Mouse (Mus musculus) heart, embryonic 12.5 days (tissue): ENCODE results near the gene Pea15a. TPM values are rescaled to one million over a fixed set of nuclear protein-coding genes. Genes with fewer than 3 reads are reported as not detected.

Source experiments
- ATAC-seq: fragments of 200-750 bp; cut with Nextera tagmentation; 2 replicates; pipeline ENCODE4 v1.8.0; 2017; ENCODE audit warnings: moderate TSS enrichment, moderate library complexity; ENCODE audit not compliant: insufficient number of reproducible peaks, low FRiP score
- H3K27ac ChIP-seq: fragments of 300-500 bp; sonication (generic); 2 replicates; pipeline ENCODE4 v1.5.1; 2016; ENCODE audit warnings: mild to moderate bottlenecking, moderate library complexity; ENCODE audit not compliant: poor library complexity, severe bottlenecking
- H3K27me3 ChIP-seq: fragments of 300-500 bp; sonication (generic); replicated peaks from 2 replicates; pipeline ENCODE4 v1.6.1; 2016; ENCODE audit warnings: mild to moderate bottlenecking, moderate library complexity
- H3K36me3 ChIP-seq: fragments of 300-500 bp; sonication (generic); 2 replicates; pipeline ENCODE4 v1.6.1; 2016; ENCODE audit warnings: mild to moderate bottlenecking, moderate library complexity
- H3K4me1 ChIP-seq: fragments of 300-500 bp; sonication (generic); replicated peaks from 2 replicates; pipeline ENCODE4 v1.6.1; 2016; ENCODE audit warnings: mild to moderate bottlenecking
- H3K4me2 ChIP-seq: fragments of 300-500 bp; sonication (generic); 2 replicates; pipeline ENCODE4 v1.6.1; 2016; ENCODE audit warnings: mild to moderate bottlenecking, moderate library complexity
- H3K4me3 ChIP-seq: fragments of 300-500 bp; sonication (generic); 2 replicates; pipeline ENCODE4 v1.5.1; 2016; ENCODE audit warnings: mild to moderate bottlenecking
- H3K9ac ChIP-seq: fragments of 300-500 bp; sonication (generic); 2 replicates; pipeline ENCODE4 v1.6.1; 2016; ENCODE audit warnings: mild to moderate bottlenecking, moderate library complexity
- H3K9me3 ChIP-seq: fragments of 300-500 bp; sonication (generic); replicated peaks from 2 replicates; pipeline ENCODE4 v1.6.1; 2016; ENCODE audit warnings: mild to moderate bottlenecking, moderate library complexity
- WGBS: fragments of 180-500 bp; shearing (Covaris S2); methylation state at CpG from one replicate; pipeline ENCODE4 v1.1.7; 2016; 5-methylcytosine and 5-hydroxymethylcytosine counted together
- polyA plus RNA-seq: library from polyadenylated mRNA; unstranded; fragments of >200 nt; fragmentation: Nextera tagmentation; extraction: Ambion mirVana; gene quantifications from 2 replicates; pipeline ENCODE4 v1.2.1, GENCODE M21; 2016

The Pea15a gene
- polyA plus RNA-seq, 1 experiment from 2014 or later = 156 TPM

GRCm38 (mm10) chr1:172173181-172173580 is 33.4 kb downstream of the Pea15a start:
- Histone ChIP-seq H3K9ac (no peak overlapping the region), H3K27me3 (no peaks in the 10 kb centered on the region), H3K27ac (no peak overlapping the region), H3K4me2 (no peak overlapping the region), H3K36me3 (peaks cover 84% of the 10 kb centered on the region), H3K4me1 (peaks cover 11% of the 10 kb centered on the region), H3K4me3 (no peak overlapping the region), H3K9me3 (no peaks in the 10 kb centered on the region)
- 88% methylated on average over 5 of the region's 5 CpGs for WGBS
- no peak for ATAC-seq

DNA sequence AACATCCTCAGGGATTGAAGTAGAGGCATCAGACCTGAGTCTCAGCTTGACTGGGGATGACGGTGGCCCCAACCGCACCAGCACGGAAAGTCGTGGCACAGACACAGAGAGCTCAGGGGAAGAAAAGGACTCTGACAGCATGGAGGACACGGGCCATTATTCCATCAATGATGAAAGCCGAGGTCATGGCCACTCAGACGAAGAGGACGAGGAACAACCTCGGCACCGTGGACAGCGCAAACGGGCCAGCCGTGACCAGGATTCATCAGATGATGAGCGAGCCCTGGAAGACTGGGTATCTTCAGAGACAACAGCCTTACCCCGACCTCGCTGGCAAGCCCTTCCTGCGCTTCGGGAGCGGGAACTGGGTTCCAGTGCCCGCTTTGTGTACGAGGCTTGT is 34.2 kb downstream of the Pea15a start:
- Histone ChIP-seq H3K9ac (no peak overlapping the region), H3K4me2 (no peak overlapping the region), H3K36me3 (peaks cover 85% of the 10 kb centered on the region), H3K27me3 (no peaks in the 10 kb centered on the region), H3K4me1 (peaks cover 11% of the 10 kb centered on the region), H3K27ac (no peak overlapping the region), H3K4me3 (no peak overlapping the region), H3K9me3 (no peaks in the 10 kb centered on the region)
- 96% methylated on average over 21 of the region's 21 CpGs for WGBS
- ATAC-seq = no peak

GRCm38 (mm10) chr1:172169809-172170208 is 36.8 kb downstream of the Pea15a start:
- no peak overlapping the region for H3K27ac ChIP-seq
- no peak overlapping the region for H3K4me2 ChIP-seq
- WGBS = 93% methylated on average over 5 of the region's 5 CpGs
- H3K36me3 ChIP-seq = peaks cover 93% of the 10 kb centered on the region
- H3K4me3 ChIP-seq = no peak overlapping the region
- ATAC-seq = no peak
- H3K4me1 ChIP-seq = peaks cover 9% of the 10 kb centered on the region
- H3K9ac ChIP-seq = no peak overlapping the region
- no peaks in the 10 kb centered on the region for H3K27me3 ChIP-seq
- H3K9me3 ChIP-seq = no peaks in the 10 kb centered on the region

DNA sequence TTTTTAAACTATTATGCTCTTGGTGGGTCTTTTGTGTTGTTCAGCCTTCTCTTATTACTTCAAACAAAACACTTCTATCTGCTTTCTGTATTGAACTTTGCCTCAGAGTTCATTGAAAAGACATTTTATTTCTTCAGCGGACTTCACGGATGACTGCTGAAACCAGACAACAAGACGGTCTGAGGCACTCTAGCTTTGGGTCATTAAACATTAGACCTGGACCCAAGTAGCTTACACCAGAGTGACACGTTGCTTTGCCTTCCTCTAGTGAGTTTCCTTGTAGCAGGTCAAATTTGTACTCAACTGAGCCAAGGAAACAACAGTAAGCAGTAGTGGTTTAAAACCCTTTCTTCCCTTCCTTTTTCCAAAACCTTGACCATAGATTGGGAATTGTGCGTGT is 38.7 kb downstream of the Pea15a start:
- Histone ChIP-seq H3K4me2 (no peak overlapping the region), H3K9me3 (no peaks in the 10 kb centered on the region), H3K4me3 (no peak overlapping the region), H3K9ac (no peak overlapping the region), H3K36me3 (peaks cover 80% of the 10 kb centered on the region), H3K27me3 (no peaks in the 10 kb centered on the region), H3K27ac (no peak overlapping the region), H3K4me1 (peaks cover 8% of the 10 kb centered on the region)
- ATAC-seq = no peak
- 92% methylated on average over 5 of the region's 5 CpGs for WGBS

DNA sequence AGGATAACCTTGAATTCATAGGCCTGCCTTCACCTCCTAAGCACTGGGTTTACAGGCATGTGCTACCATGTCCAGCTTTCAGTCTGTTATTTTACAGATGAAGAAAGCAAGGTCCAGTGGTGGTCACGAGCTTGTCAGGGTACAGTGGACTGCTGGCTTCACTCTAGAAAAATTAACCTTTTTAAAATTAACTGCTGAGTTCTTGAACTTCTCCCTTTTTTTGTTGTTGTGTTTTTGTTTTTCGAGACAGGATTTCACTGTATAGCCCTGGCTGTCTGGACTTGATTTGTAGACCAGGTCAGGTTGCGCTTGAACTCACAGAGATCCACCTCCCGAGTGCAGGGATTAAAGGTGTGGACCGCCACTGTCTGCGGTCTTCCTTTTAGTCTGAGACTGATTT is 43.6 kb downstream of the Pea15a start:
- Histone ChIP-seq H3K27ac (no peak overlapping the region), H3K4me1 (peaks cover 22% of the 10 kb centered on the region), H3K4me3 (no peak overlapping the region), H3K9ac (0 out of 2 replicates have a peak overlapping the region, but pooled peaks have one; percentile 31), H3K9me3 (no peaks in the 10 kb centered on the region), H3K36me3 (peaks cover 34% of the 10 kb centered on the region), H3K27me3 (no peaks in the 10 kb centered on the region), H3K4me2 (no peak overlapping the region)
- WGBS = 92% methylated on average over 6 of the region's 6 CpGs
- no peak for ATAC-seq

DNA sequence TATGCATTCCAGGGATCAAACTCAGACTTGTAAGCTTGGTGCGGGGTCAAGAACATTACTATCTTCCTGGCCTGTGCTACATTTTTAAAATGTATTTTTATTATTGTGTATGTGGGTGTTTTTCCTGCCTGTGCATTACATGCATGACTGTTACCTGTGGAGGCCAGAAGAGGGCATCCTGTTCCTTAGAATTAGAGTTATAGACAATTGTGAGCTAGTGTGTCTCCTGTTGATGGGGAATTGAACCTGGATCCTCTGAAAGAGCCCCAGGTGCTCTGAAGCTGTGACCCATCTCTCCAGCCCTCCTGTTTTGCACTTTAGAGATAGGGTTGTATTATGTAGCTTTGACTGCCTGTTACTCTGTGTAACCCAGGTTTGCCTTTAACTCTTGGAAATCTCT is 44.6 kb downstream of the Pea15a start:
- Histone ChIP-seq H3K36me3 (peaks cover 25% of the 10 kb centered on the region), H3K27me3 (no peaks in the 10 kb centered on the region)
- no peak for ATAC-seq

DNA sequence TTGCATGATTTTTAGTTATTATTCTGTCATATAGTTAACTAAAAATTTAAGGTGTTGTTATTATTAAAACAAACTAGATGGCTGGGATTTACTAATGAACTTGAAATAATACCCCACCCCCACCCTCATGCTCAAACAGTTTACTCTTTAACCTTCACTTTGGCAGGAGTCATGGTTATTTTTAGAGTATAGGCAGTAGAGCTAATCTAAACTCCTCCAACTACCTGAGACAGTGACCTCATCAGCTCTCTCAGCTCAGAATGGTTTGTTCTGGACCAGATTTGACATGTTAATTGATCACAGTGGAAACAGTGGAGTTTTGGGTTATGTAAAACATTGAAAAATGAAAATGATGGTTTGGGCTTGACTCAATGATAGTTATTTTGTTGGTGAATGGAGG is 46.1 kb downstream of the Pea15a start:
- Histone ChIP-seq H3K9ac (no peak overlapping the region; the same call in 1 of the 2 replicates), H3K27ac (peak overlapping the region; percentile 84), H3K27me3 (no peaks in the 10 kb centered on the region), H3K4me1 (peaks cover 22% of the 10 kb centered on the region), H3K36me3 (peaks cover 23% of the 10 kb centered on the region), H3K4me3 (no peak overlapping the region), H3K9me3 (no peaks in the 10 kb centered on the region), H3K4me2 (peak overlapping the region; percentile 33)
- ATAC-seq = no peak

More for the DNA sequence above, 44.6 kb downstream of the Pea15a start:
- H3K4me2 ChIP-seq = no peak overlapping the region
- no peak overlapping the region for H3K27ac ChIP-seq
- no peak overlapping the region for H3K4me3 ChIP-seq
- WGBS = 92% methylated on average over 1 of the region's 1 CpGs
- H3K9me3 ChIP-seq = no peaks in the 10 kb centered on the region
- H3K9ac ChIP-seq = no peak overlapping the region
- peaks cover 22% of the 10 kb centered on the region for H3K4me1 ChIP-seq

- H3K4me2 ChIP-seq = peak overlapping the region; percentile 33; the same call in 1 of the 2 replicates
- peaks cover 22% of the 10 kb centered on the region for H3K4me1 ChIP-seq
- H3K27ac ChIP-seq = peak overlapping the region; percentile 81
- ATAC-seq = no peak
- H3K36me3 ChIP-seq = peaks cover 22% of the 10 kb centered on the region
- no peaks in the 10 kb centered on the region for H3K27me3 ChIP-seq
- WGBS = 34% methylated on average over 4 of the region's 4 CpGs
- no peak overlapping the region for H3K4me3 ChIP-seq
- no peaks in the 10 kb centered on the region for H3K9me3 ChIP-seq
- no peak overlapping the region for H3K9ac ChIP-seq
Observed at GRCm38 (mm10) chr1:172159970-172160369, 46.6 kb downstream of the Pea15a start.

DNA sequence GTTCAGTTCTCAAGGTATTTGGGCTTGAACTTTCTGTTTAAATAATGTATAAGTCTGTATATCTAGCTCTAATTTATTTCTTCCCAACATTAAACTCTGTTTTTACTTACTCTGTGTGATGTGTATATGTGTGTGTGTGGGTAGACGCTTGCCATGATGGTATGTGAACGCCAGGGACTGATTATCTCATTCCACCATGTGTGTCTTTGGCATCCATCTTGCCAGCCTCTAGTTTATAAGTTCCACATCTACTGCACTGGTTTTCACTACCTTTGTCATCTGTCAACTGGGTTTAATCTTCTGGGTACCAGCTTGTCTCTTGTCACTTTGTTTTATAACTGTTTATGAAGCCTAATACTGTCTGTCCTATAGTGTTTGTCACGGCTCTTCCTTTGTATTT is 51.1 kb downstream of the Pea15a start:
- Histone ChIP-seq H3K4me3 (no peak overlapping the region), H3K4me1 (peaks cover 8% of the 10 kb centered on the region), H3K36me3 (peaks cover 57% of the 10 kb centered on the region), H3K9me3 (no peaks in the 10 kb centered on the region), H3K4me2 (no peak overlapping the region), H3K27me3 (no peaks in the 10 kb centered on the region), H3K27ac (no peak overlapping the region), H3K9ac (no peak overlapping the region)
- no peak for ATAC-seq
- WGBS = 92% methylated on average over 3 of the region's 3 CpGs

GRCm38 (mm10) chr1:172154536-172154935 is 52.1 kb downstream of the Pea15a start:
- Histone ChIP-seq H3K4me3 (no peak overlapping the region), H3K27ac (no peak overlapping the region), H3K36me3 (peaks cover 64% of the 10 kb centered on the region), H3K4me2 (no peak overlapping the region), H3K9ac (no peak overlapping the region), H3K27me3 (no peaks in the 10 kb centered on the region), H3K9me3 (no peaks in the 10 kb centered on the region), H3K4me1 (peaks cover 8% of the 10 kb centered on the region)
- no peak for ATAC-seq
- WGBS = 91% methylated on average over 3 of the region's 3 CpGs

GRCm38 (mm10) chr1:172148955-172149815 is 57.4 kb downstream of the Pea15a start:
- WGBS = 14% methylated on average over 19 of the region's 19 CpGs

More at GRCm38 (mm10) chr1:172148955-172149815, 57.4 kb downstream of the Pea15a start:
- peak overlapping the region; percentile 96 for H3K9ac ChIP-seq
- peak overlapping the region; percentile 82 for H3K4me2 ChIP-seq
- H3K9me3 ChIP-seq = no peaks in the 10 kb centered on the region
- no peaks in the 10 kb centered on the region for H3K27me3 ChIP-seq
- peak overlapping the region; percentile 67 for H3K4me3 ChIP-seq
- peaks cover 38% of the 10 kb centered on the region for H3K36me3 ChIP-seq
- ATAC-seq = no peak
- H3K27ac ChIP-seq = peak overlapping the region; percentile 96
- peaks cover 8% of the 10 kb centered on the region for H3K4me1 ChIP-seq
